Mouse (Mus musculus) G1E (cell line): ENCODE data around the gene Fut2. TPM values are rescaled to one million over a fixed set of nuclear protein-coding genes. Genes with fewer than 3 reads are reported as not detected.
A peak's percentile ranks its signal among the peaks of the same experiment; 100 is the strongest.

Experiments used
- ATAC-seq: 2 replicates; pipeline ENCODE4 v1.8.0; 2016; ENCODE audit warnings: mild to moderate bottlenecking; ENCODE audit not compliant: insufficient number of reproducible peaks, poor library complexity, low FRiP score, severe bottlenecking; ENCODE audit errors: extremely low read depth
- DNase-seq: peaks from one replicate; pipeline ENCODE4 v3.0.0; 2012; ENCODE audit warnings: low spot score
- H3K27me3 ChIP-seq: 2 replicates; pipeline ENCODE4 v1.6.1; 2012; ENCODE audit warnings: mild to moderate bottlenecking, low read length, inconsistent platforms; ENCODE audit not compliant: insufficient read depth
- H3K36me3 ChIP-seq: replicated peaks from 2 replicates; pipeline ENCODE3; 2012; ENCODE audit warnings: mild to moderate bottlenecking, inconsistent platforms
- H3K4me1 ChIP-seq: 2 replicates; pipeline ENCODE4 v1.6.1; 2012; ENCODE audit warnings: low read depth, low read length, inconsistent platforms, mixed read lengths; ENCODE audit not compliant: insufficient read depth
- H3K4me3 ChIP-seq: 2 replicates; pipeline ENCODE4 v1.5.1; 2012; ENCODE audit warnings: low read depth, mild to moderate bottlenecking, inconsistent platforms, low read length, moderate library complexity, mixed read lengths
- H3K9me3 ChIP-seq: replicated peaks from 2 replicates; pipeline ENCODE4 v1.6.1; 2012; ENCODE audit warnings: inconsistent platforms
- CTCF ChIP-seq: IDR thresholded peaks from 2 replicates; pipeline ENCODE4 v1.5.1; 2012; ENCODE audit warnings: low read depth, low read length, inconsistent platforms, mixed read lengths
- GATA1 ChIP-seq: IDR thresholded peaks from 2 replicates; pipeline ENCODE4 v1.6.1; 2012; ENCODE audit warnings: borderline replicate concordance, low read length, inconsistent platforms, mixed read lengths
- GATA2 ChIP-seq: IDR thresholded peaks from 2 replicates; pipeline ENCODE4 v1.6.1; 2012; ENCODE audit warnings: low read depth, low read length, inconsistent platforms, borderline replicate concordance
- POLR2AphosphoS5 ChIP-seq: IDR thresholded peaks from 2 replicates; pipeline ENCODE4 v1.6.1; 2012; ENCODE audit warnings: low read depth, low read length, inconsistent platforms; ENCODE audit not compliant: insufficient replicate concordance
- TAL1 ChIP-seq: conservative IDR thresholded peaks from 2 replicates; pipeline ENCODE4 v1.6.1; 2012; ENCODE audit warnings: low read depth, low read length, inconsistent platforms, mixed read lengths
- polyA plus RNA-seq: library from polyadenylated mRNA; stranded (reverse); fragments of >175 nt; gene quantifications from 2 replicates; pipeline ENCODE4 v1.2.3, GENCODE M21; 2012
- total RNA-seq, 2 experiments: library from RNA; stranded (forward) in 1 of 2; stranded (reverse) in 1 of 2; fragments of 200-1000 nt in 1 of 2; fragments of >200 nt in 1 of 2; fragmentation: Nextera tagmentation in 1 of 2; gene quantifications; 2 replicates each; pipeline ENCODE4 v1.2.3; 2014 to 2017

Fut2 gene
- total and polyA plus RNA-seq, 3 experiments = 0.38 TPM; not detected in 2

- ATAC-seq = peak; percentile 35; the same call in 1 of the 2 replicates
- peak; percentile 48 for DNase-seq
Observed at GRCm38 (mm10) chr7:45681046-45681736, 15.0 kb upstream of the Fut2 start.

GRCm38 (mm10) chr7:45679966-45680621 is 13.9 kb upstream of the Fut2 start:
- no peaks in the 10 kb centered on the region for H3K36me3 ChIP-seq
- TF ChIP-seq CTCF = no peak
- no peak for TF ChIP-seq POLR2AphosphoS5
- TF ChIP-seq GATA1 = no peak
- no peak for TF ChIP-seq GATA2
- no peak for TF ChIP-seq TAL1
- H3K9me3 ChIP-seq = no peaks in the 10 kb centered on the region
- peaks cover 50% of the 10 kb centered on the region for H3K4me1 ChIP-seq
- H3K4me3 ChIP-seq = no peak overlapping the region
- no peak for DNase-seq
- no peak for ATAC-seq
- peaks cover 44% of the 10 kb centered on the region for H3K27me3 ChIP-seq

More at GRCm38 (mm10) chr7:45681046-45681736, 15.0 kb upstream of the Fut2 start:
- H3K36me3 ChIP-seq = no peaks in the 10 kb centered on the region
- peaks cover 52% of the 10 kb centered on the region for H3K4me1 ChIP-seq
- TF ChIP-seq TAL1 = no peak
- no peak for TF ChIP-seq POLR2AphosphoS5
- TF ChIP-seq CTCF = no peak
- TF ChIP-seq GATA1 = no peak
- no peak for TF ChIP-seq GATA2
- H3K4me3 ChIP-seq = no peak overlapping the region; the same call in 1 of the 2 replicates
- no peaks in the 10 kb centered on the region for H3K9me3 ChIP-seq
- H3K27me3 ChIP-seq = peaks cover 48% of the 10 kb centered on the region

- no peak for TF ChIP-seq POLR2AphosphoS5
- no peak for TF ChIP-seq GATA1
- ATAC-seq = no peak
- Histone ChIP-seq H3K4me1 (peaks cover 44% of the 10 kb centered on the region), H3K27me3 (peaks cover 41% of the 10 kb centered on the region), H3K9me3 (no peaks in the 10 kb centered on the region), H3K36me3 (no peaks in the 10 kb centered on the region), H3K4me3 (no peak overlapping the region)
- DNase-seq = no peak
Observed at GRCm38 (mm10) chr7:45678513-45678912, 12.3 kb upstream of the Fut2 start.

GRCm38 (mm10) chr7:45677627-45678295 is 11.6 kb upstream of the Fut2 start:
- no peak for DNase-seq
- TF ChIP-seq CTCF = no peak
- TF ChIP-seq TAL1 = no peak
- TF ChIP-seq GATA1 = no peak
- no peak for TF ChIP-seq GATA2
- no peak for TF ChIP-seq POLR2AphosphoS5
- ATAC-seq = no peak
- Histone ChIP-seq H3K36me3 (no peaks in the 10 kb centered on the region), H3K4me1 (peaks cover 36% of the 10 kb centered on the region), H3K27me3 (peaks cover 47% of the 10 kb centered on the region), H3K4me3 (no peak overlapping the region), H3K9me3 (no peaks in the 10 kb centered on the region)

- Histone ChIP-seq H3K36me3 (no peaks in the 10 kb centered on the region), H3K4me1 (no peaks in the 10 kb centered on the region), H3K4me3 (no peak overlapping the region), H3K9me3 (0 out of 2 replicates have a peak, but pooled peaks cover 3% of the 10 kb centered on the region), H3K27me3 (peaks cover 45% of the 10 kb centered on the region)
- ATAC-seq (no peak), DNase-seq (no peak)
- TF ChIP-seq GATA1 (no peak), TAL1 (no peak), GATA2 (no peak), CTCF (no peak), POLR2AphosphoS5 (no peak)
Observed at GRCm38 (mm10) chr7:45668921-45669320, 2.7 kb upstream of the Fut2 start.

- Histone ChIP-seq H3K27me3 (peaks cover 43% of the 10 kb centered on the region), H3K4me1 (no peaks in the 10 kb centered on the region), H3K4me3 (no peak overlapping the region), H3K9me3 (0 out of 2 replicates have a peak, but pooled peaks cover 3% of the 10 kb centered on the region), H3K36me3 (no peaks in the 10 kb centered on the region)
- no peak for ATAC-seq
- no peak for DNase-seq
- TF ChIP-seq POLR2AphosphoS5 (no peak), GATA2 (no peak), CTCF (no peak), TAL1 (no peak), GATA1 (no peak)
Observed at GRCm38 (mm10) chr7:45667761-45668160, 1.6 kb upstream of the Fut2 start.
